Mouse (Mus musculus) intestine, postnatal 0 days (tissue): ENCODE measurements around the gene Ptms. TPM values are rescaled to one million over a fixed set of nuclear protein-coding genes. Genes with fewer than 3 reads are reported as not detected.

ENCODE experiments used
- ATAC-seq: fragments of 200-750 bp; cut with Nextera tagmentation; 2 replicates; pipeline ENCODE4 v1.8.0; 2017; ENCODE audit warnings: mild to moderate bottlenecking, moderate TSS enrichment, moderate library complexity
- H3K27ac ChIP-seq: fragments of 300-500 bp; sonication (generic); 2 replicates; pipeline ENCODE4 v1.5.1; 2014; ENCODE audit warnings: mild to moderate bottlenecking, low read depth, low read length, moderate library complexity
- H3K27me3 ChIP-seq: fragments of 300-500 bp; sonication (generic); replicated peaks from 2 replicates; pipeline ENCODE4 v1.6.1; 2014; ENCODE audit warnings: low read length, mixed read lengths; ENCODE audit not compliant: control insufficient read depth, insufficient read depth
- H3K36me3 ChIP-seq: fragments of 300-500 bp; sonication (generic); 2 replicates; pipeline ENCODE4 v1.6.1; 2014; ENCODE audit warnings: mild to moderate bottlenecking, moderate library complexity; ENCODE audit not compliant: control insufficient read depth, insufficient read depth
- H3K4me1 ChIP-seq: fragments of 300-500 bp; sonication (generic); replicated peaks from 2 replicates; pipeline ENCODE4 v1.6.1; 2014; ENCODE audit warnings: antibody characterized with exemption, low read length, mixed read lengths; ENCODE audit not compliant: control insufficient read depth, insufficient read depth
- H3K4me2 ChIP-seq: fragments of 300-500 bp; sonication (generic); replicated peaks from 2 replicates; pipeline ENCODE4 v1.6.1; 2014; ENCODE audit warnings: low read depth, mild to moderate bottlenecking, moderate library complexity
- H3K4me3 ChIP-seq: fragments of 300-500 bp; sonication (generic); 2 replicates; pipeline ENCODE4 v1.5.1; 2014; ENCODE audit warnings: low read depth, low read length
- H3K9ac ChIP-seq: fragments of 300-500 bp; sonication (generic); 2 replicates; pipeline ENCODE4 v1.6.1; 2014; ENCODE audit warnings: mild to moderate bottlenecking, low read depth, low read length
- H3K9me3 ChIP-seq: fragments of 300-500 bp; sonication (generic); 2 replicates; pipeline ENCODE4 v1.6.1; 2016; ENCODE audit warnings: mixed run types; ENCODE audit not compliant: control insufficient read depth
- CTCF ChIP-seq: sonication (generic); IDR thresholded peaks from 2 replicates; pipeline ENCODE4 v1.5.1; 2016; ENCODE audit warnings: low read depth, mild to moderate bottlenecking, control low read depth, antibody characterized with exemption, moderate library complexity
- WGBS: fragments of 180-500 bp; shearing (Covaris S2); extraction: QIAGEN DNeasy Blood & Tissue Kit; methylation state at CpG from one replicate; pipeline ENCODE4 v1.1.7; 2014; 5-methylcytosine and 5-hydroxymethylcytosine counted together
- polyA plus RNA-seq: library from polyadenylated mRNA; unstranded; fragments of >200 nt; fragmentation: Nextera tagmentation; extraction: Ambion mirVana; gene quantifications from 2 replicates; pipeline ENCODE4 v1.2.1, GENCODE M21; 2015

Gene Ptms
- polyA plus RNA-seq, 1 experiment from 2014 or later, result 169 TPM

GRCm38 (mm10) chr6:124941679-124942078 is 21.8 kb upstream of the Ptms start:
- peak; percentile 85 for ATAC-seq
- no peak overlapping the region for H3K27ac ChIP-seq
- no peaks in the 10 kb centered on the region for H3K27me3 ChIP-seq
- H3K9me3 ChIP-seq, result no peaks in the 10 kb centered on the region
- no peak overlapping the region for H3K9ac ChIP-seq
- no peak for TF ChIP-seq CTCF
- H3K36me3 ChIP-seq, result peaks cover 23% of the 10 kb centered on the region
- no peak overlapping the region for H3K4me2 ChIP-seq
- no peaks in the 10 kb centered on the region for H3K4me1 ChIP-seq
- 39% methylated on average over 1 of the region's 1 CpGs for WGBS
- no peak overlapping the region for H3K4me3 ChIP-seq

- ATAC-seq, result no peak
- no peaks in the 10 kb centered on the region for H3K4me1 ChIP-seq
- WGBS, result 90% methylated on average over 7 of the region's 7 CpGs
Measured at GRCm38 (mm10) chr6:124938554-124938953, 18.7 kb upstream of the Ptms start.

GRCm38 (mm10) chr6:124937493-124937892 is 17.6 kb upstream of the Ptms start:
- peaks cover 56% of the 10 kb centered on the region for H3K36me3 ChIP-seq
- 71% methylated on average over 2 of the region's 2 CpGs for WGBS
- H3K27ac ChIP-seq, result no peak overlapping the region
- no peak for TF ChIP-seq CTCF
- peaks cover under 1% of the 10 kb centered on the region; the same call in 1 of the 2 replicates for H3K4me1 ChIP-seq
- H3K4me2 ChIP-seq, result no peak overlapping the region
- no peaks in the 10 kb centered on the region for H3K27me3 ChIP-seq
- H3K4me3 ChIP-seq, result no peak overlapping the region
- no peaks in the 10 kb centered on the region for H3K9me3 ChIP-seq
- no peak overlapping the region for H3K9ac ChIP-seq
- no peak for ATAC-seq

More at GRCm38 (mm10) chr6:124938554-124938953, 18.7 kb upstream of the Ptms start:
- Histone ChIP-seq H3K9me3 (no peaks in the 10 kb centered on the region), H3K9ac (no peak overlapping the region), H3K27me3 (no peaks in the 10 kb centered on the region), H3K36me3 (peaks cover 51% of the 10 kb centered on the region), H3K4me3 (no peak overlapping the region), H3K27ac (no peak overlapping the region), H3K4me2 (no peak overlapping the region)
- no peak for TF ChIP-seq CTCF

GRCm38 (mm10) chr6:124936681-124937080 is 16.8 kb upstream of the Ptms start:
- WGBS, result 88% methylated on average over 1 of the region's 1 CpGs
- no peaks in the 10 kb centered on the region for H3K27me3 ChIP-seq
- peaks cover 6% of the 10 kb centered on the region; the same call in 1 of the 2 replicates for H3K4me1 ChIP-seq
- no peaks in the 10 kb centered on the region for H3K9me3 ChIP-seq
- H3K4me3 ChIP-seq, result no peak overlapping the region
- no peak overlapping the region for H3K27ac ChIP-seq
- no peak for ATAC-seq
- no peak overlapping the region for H3K4me2 ChIP-seq
- peaks cover 57% of the 10 kb centered on the region for H3K36me3 ChIP-seq
- no peak overlapping the region for H3K9ac ChIP-seq
- TF ChIP-seq CTCF, result no peak

- Histone ChIP-seq H3K36me3 (peaks cover 57% of the 10 kb centered on the region), H3K9me3 (no peaks in the 10 kb centered on the region), H3K27me3 (no peaks in the 10 kb centered on the region), H3K4me3 (no peak overlapping the region), H3K4me2 (0 out of 2 replicates have a peak overlapping the region, but pooled peaks have one; percentile 1), H3K9ac (no peak overlapping the region), H3K4me1 (peaks cover 6% of the 10 kb centered on the region; the same call in 1 of the 2 replicates), H3K27ac (no peak overlapping the region)
- no peak for TF ChIP-seq CTCF
- 90% methylated on average over 7 of the region's 7 CpGs for WGBS
- no peak for ATAC-seq
Measured at GRCm38 (mm10) chr6:124934670-124935069, 14.8 kb upstream of the Ptms start.

GRCm38 (mm10) chr6:124933127-124933526 is 13.2 kb upstream of the Ptms start:
- TF ChIP-seq CTCF, result peak; percentile 32
- no peak overlapping the region for H3K4me3 ChIP-seq
- WGBS, result 87% methylated on average over 3 of the region's 3 CpGs

More at GRCm38 (mm10) chr6:124933127-124933526, 13.2 kb upstream of the Ptms start:
- Histone ChIP-seq H3K9ac (no peak overlapping the region), H3K4me2 (peak overlapping the region; percentile 82; the same call in 1 of the 2 replicates), H3K4me1 (peaks cover 6% of the 10 kb centered on the region; the same call in 1 of the 2 replicates), H3K9me3 (no peaks in the 10 kb centered on the region), H3K27ac (no peak overlapping the region), H3K27me3 (no peaks in the 10 kb centered on the region), H3K36me3 (peaks cover 45% of the 10 kb centered on the region)
- ATAC-seq, result no peak
